Mouse (Mus musculus): ENCODE measurements around the gene Gramd4. TPM values are rescaled to one million over a fixed set of nuclear protein-coding genes. Genes with fewer than 3 reads are reported as not detected.

The Gramd4 gene
- polyA plus RNA-seq, 1 experiment from 2014 or later = 6.8 TPM

DNA sequence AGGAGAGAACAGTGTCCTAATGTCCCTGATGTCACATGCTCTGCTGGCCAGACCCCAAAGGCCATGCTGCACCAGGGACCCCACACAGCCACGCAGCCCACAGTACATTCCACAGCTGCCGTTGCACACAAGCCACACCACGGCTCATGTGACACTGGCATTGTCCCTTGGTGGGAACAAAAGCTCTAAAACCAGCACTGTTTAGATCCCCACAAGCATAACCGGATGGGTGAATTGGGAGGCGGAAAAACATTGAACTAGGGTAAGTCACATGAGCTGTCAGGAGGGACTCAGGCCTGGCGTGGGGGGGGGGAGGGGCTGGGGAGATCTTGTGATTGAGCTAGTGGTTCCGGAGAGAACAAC, 111.0 kb downstream of the Gramd4 start:
- 45% methylated on average over 7 of the region's 7 CpGs for WGBS (ENCODE audit: insufficient replicate concordance)
- DNase-seq (no peak), ATAC-seq (ENCODE audit: low read depth) (no peak)
- H3K36me3 ChIP-seq = no peaks in the 10 kb centered on the region
- H3K4me3 ChIP-seq (replicated peaks) = no peak overlapping the region
- 0 out of 2 replicates have a peak overlapping the region, but pooled peaks have one; percentile 34 for H3K27ac ChIP-seq
- no peaks in the 10 kb centered on the region for H3K9me3 ChIP-seq (replicated peaks)
- peaks cover 13% of the 10 kb centered on the region for H3K4me1 ChIP-seq (replicated peaks)
- H3K27me3 ChIP-seq = no peaks in the 10 kb centered on the region
- no peak overlapping the region for H3K4me2 ChIP-seq
- H3K9ac ChIP-seq = no peak overlapping the region

DNA sequence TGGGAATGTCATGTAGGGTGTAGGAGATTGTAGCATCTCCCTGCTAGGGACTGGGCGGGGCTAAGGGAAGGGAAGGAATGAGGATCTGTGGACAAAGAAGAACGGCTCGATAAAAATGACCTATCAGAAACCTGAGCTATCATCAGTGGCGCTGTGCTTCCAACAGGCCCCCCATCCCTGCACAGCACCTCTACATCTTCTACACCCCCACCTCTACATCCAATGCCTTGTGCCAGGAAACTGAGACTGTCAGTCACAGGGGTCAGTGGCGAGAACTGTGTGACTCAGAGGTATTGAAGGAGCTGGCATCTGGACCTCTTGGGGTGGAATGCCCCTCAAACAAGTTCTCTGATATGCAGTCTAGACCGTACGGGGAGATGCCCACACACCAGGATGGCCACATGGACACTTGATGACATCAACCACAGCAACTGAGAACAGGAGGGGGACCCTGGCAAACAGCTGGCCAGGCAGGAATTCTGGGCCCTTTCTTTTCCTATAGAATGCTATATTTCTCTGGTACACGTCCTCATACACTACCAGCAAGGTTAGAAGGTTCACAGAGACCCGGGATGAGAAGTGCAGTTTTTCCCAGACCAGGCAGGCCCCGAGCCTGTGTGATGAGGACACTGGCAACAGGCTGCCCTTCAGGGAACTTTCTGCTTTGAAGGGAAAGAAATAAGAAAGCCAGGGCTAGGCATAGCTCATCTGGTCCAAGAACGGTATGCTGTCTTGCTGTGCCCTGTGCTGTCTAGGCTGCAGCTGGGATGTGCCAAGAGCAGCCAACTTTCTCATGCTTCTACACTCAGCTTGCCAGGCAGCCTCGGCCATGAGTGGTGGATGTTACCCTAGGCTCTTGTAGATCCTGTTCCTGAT, 111.7 kb downstream of the Gramd4 start:
- no peak for ATAC-seq (ENCODE audit: low read depth)
- no peak overlapping the region for H3K4me3 ChIP-seq (replicated peaks)
- WGBS (ENCODE audit: insufficient replicate concordance) = 63% methylated on average over 12 of the region's 12 CpGs

DNA sequence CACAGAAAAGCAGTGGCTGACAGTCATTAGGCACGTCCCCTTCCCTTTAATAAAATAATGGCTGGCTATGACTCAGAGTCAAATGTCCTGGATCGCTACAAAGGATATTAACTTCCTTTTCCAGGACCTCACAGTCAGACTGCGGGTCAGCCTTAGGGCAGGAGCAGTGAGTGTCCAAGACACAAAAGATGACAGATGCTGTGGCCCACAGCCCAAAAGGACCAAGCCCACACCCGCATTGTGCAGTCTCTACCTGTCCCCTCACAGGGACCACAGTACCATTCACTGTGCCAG, 112.3 kb downstream of the Gramd4 start:
- 75% methylated on average over 4 of the region's 4 CpGs for WGBS (ENCODE audit: insufficient replicate concordance)
- DNase-seq (no peak), ATAC-seq (ENCODE audit: low read depth) (0 out of 2 replicates have a peak, but pooled peaks have one; percentile 21)
- H3K9me3 ChIP-seq (replicated peaks) = no peaks in the 10 kb centered on the region
- no peak overlapping the region for H3K9ac ChIP-seq
- no peak overlapping the region for H3K27ac ChIP-seq
- peaks cover 21% of the 10 kb centered on the region for H3K4me1 ChIP-seq (replicated peaks)
- H3K36me3 ChIP-seq = no peaks in the 10 kb centered on the region
- no peak overlapping the region for H3K4me2 ChIP-seq
- H3K27me3 ChIP-seq = no peaks in the 10 kb centered on the region
- H3K4me3 ChIP-seq (replicated peaks) = no peak overlapping the region

More for the DNA sequence above, 111.7 kb downstream of the Gramd4 start:
- Histone ChIP-seq H3K9me3 (replicated peaks) (no peaks in the 10 kb centered on the region), H3K27me3 (no peaks in the 10 kb centered on the region), H3K4me2 (no peak overlapping the region), H3K9ac (no peak overlapping the region), H3K4me1 (replicated peaks) (peaks cover 18% of the 10 kb centered on the region), H3K27ac (0 out of 2 replicates have a peak overlapping the region, but pooled peaks have one; percentile 18), H3K36me3 (no peaks in the 10 kb centered on the region)
- DNase-seq = no peak

DNA sequence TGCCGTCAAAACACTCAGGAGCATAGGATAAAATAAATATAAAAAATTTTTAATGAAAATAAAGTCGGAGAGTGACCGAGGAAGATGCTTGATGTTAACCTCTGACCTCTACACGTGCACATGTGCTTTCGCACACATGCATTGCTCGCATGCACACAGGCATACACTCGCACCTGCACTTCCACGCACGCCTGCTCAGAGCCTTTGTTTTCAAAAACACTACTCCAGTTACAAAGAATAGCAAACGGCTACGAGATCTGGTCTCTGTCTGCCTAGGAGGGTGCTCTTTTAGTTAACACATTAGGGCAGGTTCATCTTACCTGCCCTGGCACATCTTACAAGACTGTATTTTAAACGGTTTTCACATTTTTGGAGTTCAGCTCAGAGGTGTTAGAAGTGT, 113.8 kb downstream of the Gramd4 start:
- H3K27ac ChIP-seq = no peak overlapping the region
- ATAC-seq (ENCODE audit: low read depth) = no peak
- WGBS (ENCODE audit: insufficient replicate concordance) = 73% methylated on average over 12 of the region's 12 CpGs
- H3K9me3 ChIP-seq (replicated peaks) = no peaks in the 10 kb centered on the region
- H3K9ac ChIP-seq = no peak overlapping the region
- no peak overlapping the region for H3K4me3 ChIP-seq (replicated peaks)
- no peaks in the 10 kb centered on the region for H3K36me3 ChIP-seq
- H3K27me3 ChIP-seq = no peaks in the 10 kb centered on the region
- DNase-seq = no peak
- no peak overlapping the region for H3K4me2 ChIP-seq
- peaks cover 29% of the 10 kb centered on the region for H3K4me1 ChIP-seq (replicated peaks)

DNA sequence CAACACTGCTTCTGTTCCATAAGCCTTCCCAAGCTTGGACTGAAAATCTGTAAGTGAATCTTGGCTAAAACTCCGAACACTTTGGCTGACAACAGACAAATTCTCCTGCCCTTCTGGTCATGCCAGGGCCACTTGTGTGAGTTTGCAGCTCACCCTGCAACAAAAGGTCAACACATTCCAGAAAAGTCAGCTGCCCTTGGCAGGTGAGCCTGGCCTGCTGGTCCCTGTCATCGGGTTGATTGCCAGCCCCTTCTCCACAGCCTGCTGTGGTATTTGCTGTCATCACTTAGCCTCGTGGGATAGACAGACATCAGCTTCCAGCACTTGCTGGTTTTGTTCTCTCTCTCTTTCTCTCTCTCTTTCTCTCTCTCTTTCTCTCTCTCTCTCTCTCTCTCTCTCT, 114.6 kb downstream of the Gramd4 start:
- WGBS (ENCODE audit: insufficient replicate concordance) = 42% methylated on average over 3 of the region's 3 CpGs
- Histone ChIP-seq H3K4me2 (no peak overlapping the region), H3K4me1 (replicated peaks) (peaks cover 29% of the 10 kb centered on the region), H3K27ac (no peak overlapping the region), H3K36me3 (no peaks in the 10 kb centered on the region), H3K9me3 (replicated peaks) (no peaks in the 10 kb centered on the region), H3K9ac (no peak overlapping the region), H3K27me3 (no peaks in the 10 kb centered on the region), H3K4me3 (replicated peaks) (no peak overlapping the region)
- DNase-seq (no peak), ATAC-seq (ENCODE audit: low read depth) (no peak)

DNA sequence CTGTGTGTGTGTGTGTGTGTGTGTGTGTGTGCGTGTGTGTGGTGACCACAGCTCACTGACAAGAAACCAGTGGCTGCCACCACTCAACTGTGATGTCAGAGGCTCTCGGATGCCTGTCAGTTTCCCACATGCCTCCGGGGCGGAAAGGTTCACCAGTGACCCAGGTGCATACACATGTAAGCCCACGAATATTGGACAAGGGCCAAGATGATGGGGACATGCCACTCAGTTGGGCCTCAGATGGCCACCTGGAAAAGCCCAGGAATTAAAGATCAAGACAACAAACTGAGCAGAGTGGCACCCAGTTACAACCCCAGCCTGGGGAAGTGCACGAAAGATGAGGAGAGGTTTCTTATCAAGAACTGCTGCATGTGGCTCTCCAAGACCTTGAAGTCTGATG, 115.0 kb downstream of the Gramd4 start:
- 47% methylated on average over 6 of the region's 6 CpGs for WGBS (ENCODE audit: insufficient replicate concordance)
- no peak for ATAC-seq (ENCODE audit: low read depth)
- DNase-seq = no peak

DNA sequence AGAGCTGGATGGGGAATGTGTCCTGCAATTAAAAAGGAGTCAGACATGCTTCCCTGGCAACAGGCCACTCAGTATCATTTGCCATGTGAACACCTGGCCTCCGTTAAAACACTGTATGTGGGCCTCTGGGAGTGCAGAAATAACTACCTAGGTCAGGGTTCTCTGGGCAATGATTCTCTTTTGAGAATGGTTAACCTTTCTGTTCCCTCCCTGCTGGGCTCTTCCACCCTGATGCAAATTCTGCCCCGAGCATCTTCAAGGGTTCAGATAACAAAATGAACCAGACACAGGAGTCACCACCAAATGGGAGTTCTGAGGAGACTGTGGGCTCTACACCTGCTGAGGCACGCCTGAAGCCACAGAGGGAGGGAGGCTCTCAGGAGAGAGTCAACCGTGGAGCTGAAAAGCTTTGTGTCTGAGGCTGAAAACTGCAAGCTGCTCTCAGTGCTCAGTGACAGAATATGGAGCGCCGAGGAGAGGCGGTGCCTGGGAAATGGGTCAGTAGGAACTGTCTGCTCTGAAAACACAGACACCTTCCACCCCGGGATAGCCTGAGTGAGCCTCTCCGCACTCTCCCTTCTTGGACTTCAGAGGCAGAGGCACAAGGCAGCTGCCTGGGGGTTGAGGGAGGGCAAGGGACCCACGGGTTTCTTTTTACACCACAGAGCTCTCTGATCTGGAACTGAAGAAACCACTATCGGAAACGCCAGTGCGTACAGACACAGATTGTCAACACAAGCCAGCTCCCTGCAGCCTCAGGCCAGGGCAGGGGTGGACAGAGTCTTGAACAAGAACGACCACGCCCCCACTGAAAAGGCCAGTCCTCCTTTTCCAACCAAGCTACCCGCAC, 115.9 kb downstream of the Gramd4 start:
- ATAC-seq (ENCODE audit: low read depth) = no peak
- 38% methylated on average over 16 of the region's 16 CpGs for WGBS (ENCODE audit: insufficient replicate concordance)
- Histone ChIP-seq H3K9me3 (replicated peaks) (no peaks in the 10 kb centered on the region), H3K4me3 (replicated peaks) (no peak overlapping the region), H3K4me1 (replicated peaks) (peaks cover 28% of the 10 kb centered on the region), H3K27me3 (no peaks in the 10 kb centered on the region), H3K9ac (no peak overlapping the region), H3K36me3 (no peaks in the 10 kb centered on the region), H3K27ac (no peak overlapping the region), H3K4me2 (no peak overlapping the region)
- no peak for DNase-seq

More for the DNA sequence above, 115.0 kb downstream of the Gramd4 start:
- H3K36me3 ChIP-seq = no peaks in the 10 kb centered on the region
- H3K4me2 ChIP-seq = no peak overlapping the region
- H3K9ac ChIP-seq = no peak overlapping the region
- no peaks in the 10 kb centered on the region for H3K27me3 ChIP-seq
- no peak overlapping the region for H3K4me3 ChIP-seq (replicated peaks)
- no peak overlapping the region for H3K27ac ChIP-seq
- H3K4me1 ChIP-seq (replicated peaks) = peaks cover 29% of the 10 kb centered on the region
- no peaks in the 10 kb centered on the region for H3K9me3 ChIP-seq (replicated peaks)

DNA sequence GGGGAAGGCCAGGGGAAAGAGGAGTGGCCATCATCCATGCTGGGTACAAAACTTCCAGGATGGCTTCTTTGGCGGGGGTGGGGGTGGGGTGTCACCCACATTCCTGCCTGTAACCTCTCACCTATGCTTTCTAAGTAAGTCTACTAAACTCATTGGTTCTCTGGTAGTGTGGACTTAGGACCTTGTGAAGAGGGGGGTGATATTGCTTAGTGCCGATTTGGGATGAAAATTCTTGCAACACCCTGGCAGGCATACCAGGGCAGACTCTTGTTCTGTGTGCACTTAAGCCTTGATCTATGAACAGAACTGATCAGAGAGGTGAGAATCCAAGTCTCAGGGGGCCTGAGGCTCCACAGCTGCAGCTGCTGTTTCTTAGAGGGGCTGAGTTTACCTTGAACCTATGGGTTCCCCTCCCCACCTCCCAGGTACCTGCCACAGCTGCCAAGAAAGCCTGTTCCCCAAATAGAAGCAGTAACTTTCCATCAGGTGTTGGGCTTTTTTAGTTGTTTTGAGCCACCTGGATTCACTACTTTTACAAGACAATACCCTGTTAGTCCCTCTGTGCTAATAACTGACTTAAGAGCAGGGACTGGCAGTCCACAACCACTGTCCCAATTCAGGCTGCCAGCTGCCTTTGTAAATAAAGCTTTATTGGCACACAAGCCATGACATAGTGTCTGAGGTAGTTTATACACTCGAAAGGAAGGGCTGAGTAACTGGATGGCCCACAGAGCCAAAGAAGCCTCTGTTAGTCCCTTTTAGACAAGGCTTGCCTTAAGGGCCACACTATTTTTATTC, 118.0 kb downstream of the Gramd4 start:
- no peak overlapping the region for H3K27ac ChIP-seq
- H3K9me3 ChIP-seq (replicated peaks) = no peaks in the 10 kb centered on the region
- H3K9ac ChIP-seq = no peak overlapping the region
- no peak for ATAC-seq (ENCODE audit: low read depth)
- H3K4me1 ChIP-seq (replicated peaks) = peaks cover 26% of the 10 kb centered on the region
- no peak for DNase-seq
- no peak overlapping the region for H3K4me2 ChIP-seq
- H3K36me3 ChIP-seq = no peaks in the 10 kb centered on the region
- H3K27me3 ChIP-seq = no peaks in the 10 kb centered on the region
- 52% methylated on average over 3 of the region's 3 CpGs for WGBS (ENCODE audit: insufficient replicate concordance)
- H3K4me3 ChIP-seq (replicated peaks) = no peak overlapping the region

DNA sequence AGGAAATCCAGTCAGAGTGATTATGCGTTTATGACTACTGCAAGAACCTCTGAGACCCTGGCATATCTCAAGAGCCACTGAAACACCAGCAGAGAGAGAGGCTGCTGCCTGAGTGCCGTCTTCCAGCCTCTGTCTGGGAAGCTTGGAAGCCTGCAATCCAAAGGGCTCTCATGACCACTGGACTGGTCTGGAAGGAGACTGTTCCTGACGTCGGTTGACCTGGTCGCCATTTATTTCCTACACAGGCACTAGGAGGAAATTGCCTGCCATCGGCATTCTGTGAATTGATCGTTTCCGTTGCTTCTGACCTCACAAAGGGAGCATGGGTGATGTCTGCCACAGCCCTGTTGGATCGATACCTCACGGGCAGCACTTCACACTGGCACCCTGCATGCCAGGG, 118.7 kb downstream of the Gramd4 start:
- no peak overlapping the region for H3K4me3 ChIP-seq (replicated peaks)
- DNase-seq = no peak
- no peaks in the 10 kb centered on the region for H3K9me3 ChIP-seq (replicated peaks)
- no peaks in the 10 kb centered on the region for H3K27me3 ChIP-seq
- no peak overlapping the region for H3K4me2 ChIP-seq
- WGBS (ENCODE audit: insufficient replicate concordance) = 68% methylated on average over 10 of the region's 10 CpGs
- H3K4me1 ChIP-seq (replicated peaks) = peaks cover 26% of the 10 kb centered on the region
- no peak for ATAC-seq (ENCODE audit: low read depth)
- H3K9ac ChIP-seq = no peak overlapping the region
- H3K36me3 ChIP-seq = no peaks in the 10 kb centered on the region
- H3K27ac ChIP-seq = no peak overlapping the region

DNA sequence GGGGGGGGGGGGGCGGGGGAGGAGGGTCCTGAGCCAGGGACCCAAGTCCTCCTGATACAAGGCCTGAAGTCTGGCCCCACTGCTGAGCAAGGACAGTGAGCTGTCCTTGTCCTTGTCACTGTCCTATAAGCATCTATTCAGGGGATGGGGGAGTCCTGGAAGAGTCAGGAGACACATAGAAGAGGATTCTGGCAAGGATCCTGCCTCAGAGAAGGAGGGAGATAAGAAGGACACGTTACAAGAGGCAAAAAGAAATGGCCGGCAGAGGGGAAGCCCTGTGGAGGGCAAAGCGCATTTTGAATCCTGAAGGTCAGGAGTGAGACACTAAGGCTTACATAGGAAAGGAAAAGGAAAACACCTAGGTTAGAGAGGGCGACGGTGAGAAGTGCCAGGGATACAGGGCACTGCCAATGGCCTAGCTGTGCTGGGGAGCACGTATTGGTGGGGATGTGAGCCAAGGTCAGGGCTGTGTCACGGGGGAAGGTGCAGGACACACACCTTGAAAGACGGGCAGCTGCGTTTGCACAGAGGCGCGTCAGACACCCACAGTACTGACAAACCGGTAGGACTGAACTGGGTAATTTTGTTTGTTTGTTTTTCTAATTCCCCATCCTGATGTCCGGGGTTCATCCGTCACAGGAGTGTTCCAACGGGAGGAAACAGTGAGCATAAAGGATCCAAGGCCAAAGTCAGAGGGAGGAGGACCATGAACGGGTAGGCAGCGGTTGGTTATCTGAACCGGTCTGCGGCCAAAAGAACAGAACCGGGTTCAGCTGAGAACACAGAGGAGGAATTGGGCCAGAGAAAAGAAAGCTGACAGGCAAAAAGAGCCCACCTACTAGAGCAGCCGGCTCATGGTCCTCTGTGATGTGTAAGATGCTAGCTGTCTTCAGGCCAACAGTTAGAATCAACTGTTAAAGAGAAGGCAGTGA, 119.5 kb downstream of the Gramd4 start:
- Histone ChIP-seq H3K4me1 (replicated peaks) (peaks cover 31% of the 10 kb centered on the region), H3K36me3 (no peaks in the 10 kb centered on the region), H3K27ac (no peak overlapping the region), H3K27me3 (no peaks in the 10 kb centered on the region), H3K4me2 (no peak overlapping the region), H3K4me3 (replicated peaks) (no peak overlapping the region), H3K9me3 (replicated peaks) (no peaks in the 10 kb centered on the region), H3K9ac (no peak overlapping the region)
- ATAC-seq (ENCODE audit: low read depth) = no peak
- no peak for DNase-seq
- WGBS (ENCODE audit: insufficient replicate concordance) = 70% methylated on average over 21 of the region's 22 CpGs

Data from liver, embryonic 13.5 days (tissue).